Mouse (Mus musculus) myocyte (in vitro differentiated cells): ENCODE measurements around the gene Mxi1. TPM values are rescaled to one million over a fixed set of nuclear protein-coding genes. Genes with fewer than 3 reads are reported as not detected.

ENCODE experiments used
- H3K27me3 ChIP-seq: one replicate; pipeline ENCODE4 v1.6.1; 2011; ENCODE audit not compliant: control insufficient read depth, insufficient read depth, insufficient read length
- H3K36me3 ChIP-seq: one replicate; pipeline ENCODE4 v1.6.1; 2011; ENCODE audit not compliant: control insufficient read depth, insufficient read depth
- H3K4me2 ChIP-seq: one replicate; pipeline ENCODE4 v1.6.1; 2011; ENCODE audit warnings: low read depth, control low read depth
- H3K4me3 ChIP-seq: one replicate; pipeline ENCODE4 v1.5.1; 2011; ENCODE audit warnings: mild to moderate bottlenecking, control low read depth, moderate library complexity
- H3K79me2 ChIP-seq: one replicate; pipeline ENCODE4 v1.6.1; 2011; ENCODE audit not compliant: control insufficient read depth, insufficient read depth
- H3ac ChIP-seq: one replicate; pipeline ENCODE4 v1.6.1; 2011; ENCODE audit not compliant: control insufficient read depth, insufficient read length
- CEBPB ChIP-seq: IDR thresholded peaks from 2 replicates; pipeline ENCODE4 v1.6.1; 2011; ENCODE audit warnings: mild to moderate bottlenecking, moderate library complexity; ENCODE audit not compliant: poor library complexity, insufficient read depth, severe bottlenecking
- E2F4 ChIP-seq: IDR thresholded peaks from one replicate; pipeline ENCODE4 v1.6.1; 2011; ENCODE audit warnings: mild to moderate bottlenecking, control low read depth, moderate library complexity; ENCODE audit not compliant: insufficient read depth
- MAX ChIP-seq: IDR thresholded peaks from one replicate; pipeline ENCODE4 v1.6.1; 2011; ENCODE audit warnings: low read depth, mild to moderate bottlenecking, control low read depth
- MYOD1 ChIP-seq, 3 experiments: IDR thresholded peaks; one replicate each; pipeline ENCODE4 v1.6.1; 2011; ENCODE audit warnings: control low read depth in 2 of 3, low read depth in 2 of 3, mild to moderate bottlenecking in 2 of 3, moderate library complexity in 1 of 3; ENCODE audit not compliant: insufficient read length in 2 of 3, control insufficient read depth in 1 of 3
- MYOG ChIP-seq, 3 experiments: IDR thresholded peaks; one replicate each; pipeline ENCODE4 v1.6.1; 2011; ENCODE audit warnings: control low read depth in 2 of 3, low read depth in 2 of 3, mild to moderate bottlenecking in 2 of 3; ENCODE audit not compliant: insufficient read length in 2 of 3, control insufficient read depth in 1 of 3, insufficient read depth in 1 of 3
- POLR2A ChIP-seq: IDR thresholded peaks from one replicate; pipeline ENCODE4 v1.6.1; 2011; ENCODE audit warnings: low read depth, mild to moderate bottlenecking, control low read depth, moderate library complexity; ENCODE audit not compliant: insufficient read length
- POLR2AphosphoS2 ChIP-seq: IDR thresholded peaks from one replicate; pipeline ENCODE4 v1.6.1; 2011; ENCODE audit warnings: low read depth, control low read depth; ENCODE audit not compliant: insufficient read length
- REST ChIP-seq: IDR thresholded peaks from one replicate; pipeline ENCODE4 v1.6.1; 2011; ENCODE audit warnings: mild to moderate bottlenecking, control low read depth, moderate library complexity; ENCODE audit not compliant: insufficient read depth, insufficient read length
- SRF ChIP-seq: IDR thresholded peaks from one replicate; pipeline ENCODE4 v1.6.1; 2011; ENCODE audit warnings: low read depth; ENCODE audit not compliant: control insufficient read depth, insufficient read length
- TCF12 ChIP-seq: IDR thresholded peaks from one replicate; pipeline ENCODE4 v1.6.1; 2011; ENCODE audit warnings: mild to moderate bottlenecking, control low read depth; ENCODE audit not compliant: poor library complexity, insufficient read depth, severe bottlenecking
- TCF3 ChIP-seq: IDR thresholded peaks from one replicate; pipeline ENCODE4 v1.6.1; 2011; ENCODE audit warnings: low read depth, control low read depth; ENCODE audit not compliant: insufficient read length
- USF1 ChIP-seq: IDR thresholded peaks from one replicate; pipeline ENCODE4 v1.6.1; 2011; ENCODE audit warnings: low read depth, mild to moderate bottlenecking, control low read depth, moderate library complexity
- polyA plus RNA-seq: library from polyadenylated mRNA; unstranded; fragments of >200 nt; fragmentation: generic; extraction: Trizol; gene quantifications from one replicate; pipeline ENCODE4 v1.2.1, GENCODE M21; 2012; ENCODE audit warnings: missing spikeins

Gene Mxi1
- polyA plus RNA-seq, 1 experiment = 11.9 TPM

GRCm38 (mm10) chr19:53389851-53390431 lies 79.6 kb downstream of the Mxi1 start:
- Histone ChIP-seq H3K4me2 (peak overlapping the region; percentile 71), H3K79me2 (peaks cover 58% of the 10 kb centered on the region), H3K4me3 (peak overlapping the region; percentile 51), H3K36me3 (peaks cover 39% of the 10 kb centered on the region), H3K27me3 (no peaks in the 10 kb centered on the region), H3ac (peak overlapping the region; percentile 83)
- no peak for TF ChIP-seq POLR2AphosphoS2
- TF ChIP-seq TCF3 = no peak

GRCm38 (mm10) chr19:53390495-53391007 lies 80.2 kb downstream of the Mxi1 start, which contains the start of gene Smndc1:
Gene Smndc1, minus strand, starts transcription at chr19:53390578.
- Histone ChIP-seq H3K79me2 (peaks cover 55% of the 10 kb centered on the region), H3K27me3 (no peaks in the 10 kb centered on the region), H3ac (peak within 1 kb of the TSS; percentile 83), H3K36me3 (peaks cover 34% of the 10 kb centered on the region), H3K4me2 (peak within 1 kb of the TSS; percentile 92), H3K4me3 (peak within 1 kb of the TSS; percentile 51)
- TF ChIP-seq POLR2AphosphoS2 = peak; percentile 89
- no peak for TF ChIP-seq MAX
- no peak for TF ChIP-seq MYOD1 (IDR thresholded peaks at IDR 0.05; ENCODE audit: control insufficient read depth in 1 of 3, insufficient read length in 2 of 3, low read depth in 2 of 3)
- TF ChIP-seq CEBPB = no peak
- TF ChIP-seq MYOG (IDR thresholded peaks at IDR 0.05; ENCODE audit: control insufficient read depth in 1 of 3, insufficient read depth in 1 of 3, insufficient read length in 2 of 3, low read depth in 2 of 3) = no peak
- no peak for TF ChIP-seq TCF3
- peak; percentile 88 for TF ChIP-seq SRF
- TF ChIP-seq POLR2A = peak; percentile 86
- no peak for TF ChIP-seq REST
- TF ChIP-seq E2F4 = no peak
- TF ChIP-seq TCF12 = no peak
- TF ChIP-seq USF1 = peak; percentile 96

GRCm38 (mm10) chr19:53391386-53391785 lies 81.1 kb downstream of the Mxi1 start:
- Histone ChIP-seq H3K36me3 (peaks cover 27% of the 10 kb centered on the region), H3K79me2 (peaks cover 46% of the 10 kb centered on the region), H3ac (peak overlapping the region; percentile 83), H3K27me3 (no peaks in the 10 kb centered on the region), H3K4me3 (peak overlapping the region; percentile 51), H3K4me2 (peak overlapping the region; percentile 92)
- TF ChIP-seq SRF = no peak
- no peak for TF ChIP-seq USF1
- no peak for TF ChIP-seq CEBPB
- no peak for TF ChIP-seq REST
- no peak for TF ChIP-seq POLR2A
- TF ChIP-seq TCF3 = no peak
- no peak for TF ChIP-seq E2F4
- TF ChIP-seq MYOD1 (IDR thresholded peaks at IDR 0.05; ENCODE audit: control insufficient read depth in 1 of 3, insufficient read length in 2 of 3, low read depth in 2 of 3) = no peak
- no peak for TF ChIP-seq POLR2AphosphoS2
- TF ChIP-seq MYOG (IDR thresholded peaks at IDR 0.05; ENCODE audit: control insufficient read depth in 1 of 3, insufficient read depth in 1 of 3, insufficient read length in 2 of 3, low read depth in 2 of 3) = no peak
- TF ChIP-seq TCF12 = no peak
- no peak for TF ChIP-seq MAX

GRCm38 (mm10) chr19:53391787-53392186 lies 81.5 kb downstream of the Mxi1 start:
- peak overlapping the region; percentile 51 for H3K4me3 ChIP-seq
- no peaks in the 10 kb centered on the region for H3K27me3 ChIP-seq
- no peak overlapping the region for H3ac ChIP-seq
- peak overlapping the region; percentile 92 for H3K4me2 ChIP-seq
- H3K79me2 ChIP-seq = peaks cover 42% of the 10 kb centered on the region
- peaks cover 23% of the 10 kb centered on the region for H3K36me3 ChIP-seq
- TF ChIP-seq MYOG (IDR thresholded peaks at IDR 0.05; ENCODE audit: control insufficient read depth in 1 of 3, insufficient read depth in 1 of 3, insufficient read length in 2 of 3, low read depth in 2 of 3) (no peak), POLR2A (no peak), E2F4 (no peak), POLR2AphosphoS2 (no peak), REST (no peak)

GRCm38 (mm10) chr19:53392781-53393343 lies 82.5 kb downstream of the Mxi1 start:
- Histone ChIP-seq H3K36me3 (peaks cover 12% of the 10 kb centered on the region), H3K4me3 (no peak overlapping the region), H3K4me2 (no peak overlapping the region), H3K27me3 (no peaks in the 10 kb centered on the region), H3K79me2 (peaks cover 32% of the 10 kb centered on the region), H3ac (no peak overlapping the region)
- TF ChIP-seq MYOD1 (IDR thresholded peaks at IDR 0.05; ENCODE audit: control insufficient read depth in 1 of 3, insufficient read length in 2 of 3, low read depth in 2 of 3) = no peak
- TF ChIP-seq USF1 = no peak
